Mouse (Mus musculus) bone marrow, adult 2 months (tissue): ENCODE measurements around the gene Ptpra. TPM values are rescaled to one million over a fixed set of nuclear protein-coding genes. Genes with fewer than 3 reads are reported as not detected.

Experiments used
- H3K27ac ChIP-seq: fragments of 200-500 bp; 2 replicates; pipeline ENCODE4 v1.5.1; 2012; ENCODE audit warnings: low read depth, mild to moderate bottlenecking, control low read depth, inconsistent platforms, low read length; ENCODE audit not compliant: control insufficient read depth, poor library complexity, insufficient read depth
- H3K4me1 ChIP-seq: fragments of 200-500 bp; 2 replicates; pipeline ENCODE4 v1.6.1; 2011; ENCODE audit warnings: low read length; ENCODE audit not compliant: control insufficient read depth, insufficient read depth
- H3K4me3 ChIP-seq: fragments of 200-500 bp; replicated peaks from 2 replicates; pipeline ENCODE3; 2011; ENCODE audit warnings: mild to moderate bottlenecking, low read depth, low read length, control low read depth; ENCODE audit not compliant: control insufficient read depth
- CTCF ChIP-seq: fragments of 200-500 bp; IDR thresholded peaks from 2 replicates; pipeline ENCODE4 v1.5.1; 2011; ENCODE audit warnings: low read length, control low read depth; ENCODE audit not compliant: control insufficient read depth, insufficient read depth
- POLR2A ChIP-seq: fragments of 200-500 bp; IDR thresholded peaks from 2 replicates; pipeline ENCODE4 v1.6.1; 2011; ENCODE audit warnings: low read depth, mild to moderate bottlenecking, control low read depth, low read length, borderline replicate concordance; ENCODE audit not compliant: control insufficient read depth
- WGBS: fragments of 180-500 bp; shearing (Covaris S2); methylation state at CpG from one replicate; pipeline ENCODE4 v1.1.7; 2018; 5-methylcytosine and 5-hydroxymethylcytosine counted together
- polyA plus RNA-seq: library from polyadenylated mRNA; stranded (reverse); fragments of >200 nt; gene quantifications from 2 replicates; pipeline ENCODE4 v1.2.4, GENCODE M21; 2011; ENCODE audit warnings: low replicate concordance; ENCODE audit not compliant: missing spikeins, insufficient read depth, insufficient read length

Gene Ptpra
- polyA plus RNA-seq, 1 experiment, result 33.1 TPM

DNA sequence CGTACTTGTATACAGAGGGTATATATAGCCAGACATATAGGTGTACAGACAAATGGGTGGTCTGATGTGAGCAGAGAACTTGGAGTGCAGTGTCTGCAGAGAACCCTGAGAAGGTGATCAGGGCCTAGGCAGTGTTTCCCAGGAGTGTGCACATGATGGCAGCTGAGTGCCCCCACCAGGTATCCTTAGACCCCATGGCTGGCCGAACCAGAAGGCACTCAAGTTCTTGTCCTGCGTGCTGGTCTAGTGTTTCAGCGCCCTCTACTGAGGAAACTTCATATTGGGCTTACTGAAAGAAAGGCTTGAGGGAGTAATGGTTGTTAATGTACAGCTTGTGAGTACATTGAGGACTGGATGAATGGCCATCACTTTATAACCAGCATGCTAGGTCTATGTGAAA lies 16.9 kb upstream of the Ptpra start:
- TF ChIP-seq POLR2A (no peak), CTCF (peak; percentile 43; the same call in 1 of the 2 replicates)
- Histone ChIP-seq H3K4me3 (no peak overlapping the region), H3K27ac (no peak overlapping the region), H3K4me1 (no peaks in the 10 kb centered on the region)
- WGBS, result 20% methylated on average over 4 of the region's 4 CpGs

DNA sequence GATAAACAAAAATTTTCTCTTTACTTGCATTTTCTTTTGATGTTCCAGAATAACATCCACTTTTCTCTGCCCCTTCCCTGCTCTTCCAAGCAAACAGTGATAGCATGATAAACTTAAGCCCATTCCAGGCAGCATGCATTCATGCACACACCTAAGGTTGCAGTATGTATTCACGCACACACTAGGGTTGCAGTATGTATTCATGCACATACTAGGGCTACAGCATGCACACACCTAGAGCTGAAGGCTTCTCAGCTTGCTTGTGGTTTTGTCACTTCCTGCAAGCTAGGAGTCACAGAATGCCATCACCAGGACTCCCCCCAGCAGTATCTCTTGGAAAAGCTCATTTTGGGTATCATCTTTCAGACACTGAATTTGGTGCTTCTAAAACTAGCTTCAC lies 13.3 kb upstream of the Ptpra start:
- H3K27ac ChIP-seq, result no peak overlapping the region
- H3K4me3 ChIP-seq, result no peak overlapping the region
- H3K4me1 ChIP-seq, result no peaks in the 10 kb centered on the region
- no peak for TF ChIP-seq CTCF
- 79% methylated on average over 1 of the region's 1 CpGs for WGBS

- Histone ChIP-seq H3K4me1 (no peaks in the 10 kb centered on the region), H3K27ac (no peak overlapping the region), H3K4me3 (no peak overlapping the region)
- no peak for TF ChIP-seq CTCF
- no peak for TF ChIP-seq POLR2A
- 92% methylated on average over 3 of the region's 3 CpGs for WGBS
Measured at GRCm38 (mm10) chr2:130438861-130439260, 11.2 kb upstream of the Ptpra start.

- whole genome bisulfite sequencing, result 85% methylated on average over 4 of the region's 4 CpGs
- Histone ChIP-seq H3K4me1 (no peaks in the 10 kb centered on the region), H3K27ac (no peak overlapping the region), H3K4me3 (no peak overlapping the region)
- TF ChIP-seq POLR2A (no peak), CTCF (no peak)
Measured at GRCm38 (mm10) chr2:130439840-130440480, 10.1 kb upstream of the Ptpra start.

GRCm38 (mm10) chr2:130442162-130442561 lies 7.9 kb upstream of the Ptpra start:
- WGBS, result 87% methylated on average over 10 of the region's 10 CpGs
- peak; percentile 28; the same call in 1 of the 2 replicates for TF ChIP-seq CTCF
- TF ChIP-seq POLR2A, result no peak
- Histone ChIP-seq H3K27ac (no peak overlapping the region), H3K4me1 (no peaks in the 10 kb centered on the region), H3K4me3 (no peak overlapping the region)

DNA sequence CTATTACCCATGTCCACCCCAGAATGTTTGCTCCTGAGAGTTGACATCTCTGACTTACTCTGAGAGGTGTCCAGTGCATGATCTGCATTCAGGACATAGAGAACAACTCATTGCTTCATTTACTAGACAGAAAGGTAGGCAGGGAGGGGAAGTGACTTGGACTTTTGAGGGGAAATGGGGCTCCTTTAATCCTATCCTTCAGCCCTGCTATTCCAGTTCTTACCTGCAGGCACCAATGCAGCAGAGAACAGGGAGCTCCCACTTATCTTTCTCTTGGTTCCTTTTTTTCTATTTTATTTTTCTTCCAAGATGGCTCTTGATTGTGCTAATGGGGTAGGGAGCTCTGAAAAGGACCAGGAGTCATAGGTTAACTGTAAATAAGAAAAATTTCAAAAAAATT lies 1.6 kb upstream of the Ptpra start:
- no peak overlapping the region for H3K27ac ChIP-seq
- no peak for TF ChIP-seq CTCF
- no peak for TF ChIP-seq POLR2A
- no peaks in the 10 kb centered on the region; the same call in 1 of the 2 replicates for H3K4me1 ChIP-seq
- no peak overlapping the region for H3K4me3 ChIP-seq

GRCm38 (mm10) chr2:130449021-130449793 lies 871 bp upstream of the Ptpra start:
- WGBS, result 11% methylated on average over 17 of the region's 17 CpGs
- no peak overlapping the region for H3K27ac ChIP-seq
- TF ChIP-seq POLR2A (no peak), CTCF (no peak)
- H3K4me3 ChIP-seq, result peak overlapping the region; percentile 35
- no peaks in the 10 kb centered on the region; the same call in 1 of the 2 replicates for H3K4me1 ChIP-seq

GRCm38 (mm10) chr2:130450434-130450796 lies 337 bp downstream of the Ptpra start:
- Histone ChIP-seq H3K4me3 (peak overlapping the region; percentile 98), H3K4me1 (no peaks in the 10 kb centered on the region; the same call in 1 of the 2 replicates), H3K27ac (peak overlapping the region; percentile 89)
- TF ChIP-seq POLR2A (no peak), CTCF (no peak)
- WGBS, result under 1% methylated on average over 47 of the region's 47 CpGs

- Histone ChIP-seq H3K27ac (no peak overlapping the region), H3K4me3 (peak overlapping the region; percentile 37), H3K4me1 (no peaks in the 10 kb centered on the region; the same call in 1 of the 2 replicates)
- 53% methylated on average over 14 of the region's 14 CpGs for WGBS
- TF ChIP-seq CTCF (no peak), POLR2A (no peak)
Measured at GRCm38 (mm10) chr2:130451086-130451726, 1.1 kb downstream of the Ptpra start.
